Mouse (Mus musculus) heart, postnatal 0 days (tissue): ENCODE data around the gene Cpeb4. TPM values are rescaled to one million over a fixed set of nuclear protein-coding genes. Genes with fewer than 3 reads are reported as not detected.
"Not testable (repeated sequence)": the region's sequence is repeated elsewhere in the genome, so short reads cannot be mapped to it uniquely, and the experiment has no call there.

Experiments used
- ATAC-seq: fragments of 200-750 bp; cut with Nextera tagmentation; 2 replicates; pipeline ENCODE4 v1.8.0; 2017; ENCODE audit warnings: low read depth, moderate number of reproducible peaks, moderate library complexity; ENCODE audit not compliant: insufficient read depth
- DNase-seq: peaks from one replicate; pipeline ENCODE4 v3.0.0-alpha.2; 2016; ENCODE audit warnings: low spot score
- H3K27ac ChIP-seq: fragments of 300-500 bp; sonication (generic); 2 replicates; pipeline ENCODE4 v1.5.1; 2014; ENCODE audit warnings: low read depth, mild to moderate bottlenecking
- H3K27me3 ChIP-seq: fragments of 300-500 bp; sonication (generic); 2 replicates; pipeline ENCODE4 v1.6.1; 2014; ENCODE audit warnings: low read length, mixed read lengths; ENCODE audit not compliant: control insufficient read depth, insufficient read depth
- H3K36me3 ChIP-seq: fragments of 300-500 bp; sonication (generic); replicated peaks from 2 replicates; pipeline ENCODE4 v1.6.1; 2014; ENCODE audit warnings: low read length, mixed read lengths; ENCODE audit not compliant: control insufficient read depth, insufficient read depth
- H3K4me1 ChIP-seq: fragments of 300-500 bp; sonication (generic); 2 replicates; pipeline ENCODE4 v1.6.1; 2014; ENCODE audit warnings: antibody characterized with exemption; ENCODE audit not compliant: control insufficient read depth, insufficient read depth
- H3K4me2 ChIP-seq: fragments of 300-500 bp; sonication (generic); 2 replicates; pipeline ENCODE4 v1.6.1; 2014; ENCODE audit warnings: low read depth, mild to moderate bottlenecking, low read length, moderate library complexity
- H3K4me3 ChIP-seq: fragments of 300-500 bp; sonication (generic); 2 replicates; pipeline ENCODE4 v1.5.1; 2014; ENCODE audit warnings: low read depth, low read length
- H3K9ac ChIP-seq: fragments of 300-500 bp; sonication (generic); replicated peaks from 2 replicates; pipeline ENCODE4 v1.6.1; 2014; ENCODE audit warnings: low read depth, low read length, mixed read lengths
- H3K9me3 ChIP-seq: fragments of 300-500 bp; sonication (generic); replicated peaks from 2 replicates; pipeline ENCODE4 v1.6.1; 2016; ENCODE audit warnings: low read length; ENCODE audit not compliant: control insufficient read depth
- CTCF ChIP-seq: IDR thresholded peaks from 2 replicates; pipeline ENCODE4 v1.5.1; 2016; ENCODE audit warnings: antibody characterized with exemption, control low read depth, low read depth
- EP300 ChIP-seq: IDR thresholded peaks from 2 replicates; pipeline ENCODE4 v1.6.1; 2016; ENCODE audit warnings: antibody characterized with exemption, low read depth
- WGBS: fragments of 180-500 bp; shearing (Covaris S2); extraction: QIAGEN DNeasy Blood & Tissue Kit; methylation state at CpG from one replicate; pipeline ENCODE4 v1.1.7; 2014; 5-methylcytosine and 5-hydroxymethylcytosine counted together
- polyA plus RNA-seq: library from polyadenylated mRNA; unstranded; fragments of >200 nt; fragmentation: Nextera tagmentation; extraction: Ambion mirVana; gene quantifications from 2 replicates; pipeline ENCODE4 v1.2.1, GENCODE M21; 2015
- total RNA-seq: library from RNA; depleted of rRNA; stranded (reverse); fragments of >200 nt; gene quantifications from 2 replicates; pipeline ENCODE4 v1.2.3, GENCODE M21; 2014; ENCODE audit warnings: low replicate concordance

The Cpeb4 gene
- total and polyA plus RNA-seq, 2 experiments from 2014 or later = 7.2 to 30.2 TPM

GRCm38 (mm10) chr11:31842171-31842959 is 29.6 kb upstream of the Cpeb4 start:
- Histone ChIP-seq H3K36me3 (no peaks in the 10 kb centered on the region), H3K4me2 (no peak overlapping the region), H3K27me3 (no peaks in the 10 kb centered on the region), H3K4me3 (no peak overlapping the region), H3K9ac (no peak overlapping the region), H3K4me1 (peaks cover 28% of the 10 kb centered on the region), H3K27ac (no peak overlapping the region), H3K9me3 (no peaks in the 10 kb centered on the region)
- TF ChIP-seq CTCF = no peak
- DNase-seq = no peak
- 83% methylated on average over 5 of the region's 5 CpGs for WGBS
- no peak for ATAC-seq

GRCm38 (mm10) chr11:31843177-31843833 is 28.7 kb upstream of the Cpeb4 start:
- H3K36me3 ChIP-seq = no peaks in the 10 kb centered on the region
- H3K27me3 ChIP-seq = no peaks in the 10 kb centered on the region
- H3K27ac ChIP-seq = no peak overlapping the region
- peaks cover 27% of the 10 kb centered on the region for H3K4me1 ChIP-seq
- WGBS = 79% methylated on average over 7 of the region's 7 CpGs
- DNase-seq = no peak
- H3K4me2 ChIP-seq = no peak overlapping the region
- TF ChIP-seq EP300 (no peak), CTCF (no peak)
- H3K9me3 ChIP-seq = no peaks in the 10 kb centered on the region
- no peak for ATAC-seq
- H3K4me3 ChIP-seq = no peak overlapping the region
- H3K9ac ChIP-seq = no peak overlapping the region

DNA sequence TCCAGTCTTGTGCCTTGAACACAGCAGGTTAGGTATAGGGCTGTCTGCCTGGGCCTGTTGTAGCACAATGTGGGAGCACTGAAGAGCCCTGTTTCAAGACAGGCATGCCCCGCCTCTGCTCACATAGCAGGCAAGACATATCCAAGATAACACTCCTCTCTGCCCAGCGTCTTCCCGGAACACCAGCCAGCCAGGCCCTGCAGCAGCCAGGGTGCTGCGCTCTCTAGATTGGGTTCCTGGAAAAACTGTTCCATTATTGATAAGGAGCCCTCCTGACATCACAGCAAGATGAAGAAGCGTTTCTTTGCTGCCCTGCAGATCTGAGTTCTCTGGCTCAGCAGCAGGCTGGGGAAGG is 28.2 kb upstream of the Cpeb4 start:
- peaks cover 22% of the 10 kb centered on the region for H3K4me1 ChIP-seq
- 13% methylated on average over 5 of the region's 5 CpGs for WGBS
- H3K9ac ChIP-seq = no peak overlapping the region
- H3K27me3 ChIP-seq = no peaks in the 10 kb centered on the region
- H3K9me3 ChIP-seq = no peaks in the 10 kb centered on the region
- DNase-seq (no peak), ATAC-seq (no peak)
- TF ChIP-seq CTCF = no peak
- no peak for TF ChIP-seq EP300
- H3K36me3 ChIP-seq = no peaks in the 10 kb centered on the region
- H3K27ac ChIP-seq = no peak overlapping the region
- H3K4me2 ChIP-seq = no peak overlapping the region
- H3K4me3 ChIP-seq = no peak overlapping the region

GRCm38 (mm10) chr11:31845111-31845510 is 26.9 kb upstream of the Cpeb4 start:
- H3K9me3 ChIP-seq, H3K9ac ChIP-seq, H3K27me3 ChIP-seq, H3K27ac ChIP-seq, H3K4me3 ChIP-seq, H3K36me3 ChIP-seq, ATAC-seq, DNase-seq, H3K4me2 ChIP-seq: not testable (repeated sequence)
- peaks cover 14% of the 10 kb centered on the region for H3K4me1 ChIP-seq
- 88% methylated on average over 1 of the region's 1 CpGs for WGBS

DNA sequence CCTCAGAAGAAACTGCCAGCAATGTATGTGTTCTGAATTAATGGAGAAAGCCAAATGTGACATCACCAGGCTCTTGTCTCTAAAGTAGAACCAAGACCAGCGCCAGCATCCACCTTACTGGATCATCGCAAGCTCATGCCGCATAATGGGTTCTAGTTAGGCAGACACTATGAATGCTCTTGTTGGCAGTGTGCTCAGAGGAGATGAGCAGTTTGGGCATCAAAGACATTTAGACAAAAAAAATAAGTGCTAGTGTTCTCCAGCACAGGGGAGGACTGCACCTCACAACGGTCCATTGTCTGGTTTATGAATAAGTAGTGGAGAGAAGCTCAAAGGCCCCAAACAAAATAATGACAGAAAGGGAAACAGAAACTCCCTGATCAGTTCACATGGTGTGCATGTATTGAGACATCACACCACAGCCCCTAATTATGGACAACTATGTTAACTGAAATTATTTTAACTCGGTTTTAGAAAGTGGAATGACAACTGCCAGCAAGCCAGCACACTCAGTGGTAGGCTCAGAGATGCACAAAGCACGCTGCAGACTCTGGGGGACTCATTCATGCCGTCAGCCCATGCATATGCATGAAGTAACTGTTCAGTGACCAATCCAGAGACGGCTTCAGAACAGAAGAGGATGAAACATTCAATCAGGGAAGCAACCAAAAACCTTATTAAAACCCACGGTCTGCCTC is 25.1 kb upstream of the Cpeb4 start:
- Histone ChIP-seq H3K4me2 (no peak overlapping the region), H3K36me3 (no peaks in the 10 kb centered on the region), H3K9ac (no peak overlapping the region), H3K4me3 (no peak overlapping the region), H3K4me1 (peaks cover 22% of the 10 kb centered on the region), H3K9me3 (no peaks in the 10 kb centered on the region), H3K27ac (no peak overlapping the region), H3K27me3 (no peaks in the 10 kb centered on the region)
- no peak for ATAC-seq
- TF ChIP-seq EP300 (no peak), CTCF (no peak)
- no peak for DNase-seq
- 81% methylated on average over 9 of the region's 9 CpGs for WGBS
